Mouse (Mus musculus) forebrain, postnatal 0 days (tissue): ENCODE results near the gene Cnr2. TPM values are rescaled to one million over a fixed set of nuclear protein-coding genes. Genes with fewer than 3 reads are reported as not detected.

Experiments
- ATAC-seq: fragments of 200-750 bp; cut with Nextera tagmentation; 2 replicates; pipeline ENCODE4 v1.8.0; 2017; ENCODE audit warnings: mild to moderate bottlenecking, moderate library complexity
- DNase-seq: peaks from one replicate; pipeline ENCODE4 v3.0.0-alpha.2; 2015
- H3K27ac ChIP-seq: fragments of 300-500 bp; sonication (generic); 2 replicates; pipeline ENCODE4 v1.5.1; 2014; ENCODE audit warnings: low read depth, mild to moderate bottlenecking, antibody characterized with exemption, low read length, moderate library complexity, mixed read lengths
- H3K27me3 ChIP-seq: fragments of 300-500 bp; sonication (generic); 2 replicates; pipeline ENCODE4 v1.6.1; 2014; ENCODE audit warnings: mild to moderate bottlenecking, low read length, mixed read lengths; ENCODE audit not compliant: insufficient read depth
- H3K36me3 ChIP-seq: fragments of 300-500 bp; sonication (generic); 2 replicates; pipeline ENCODE4 v1.6.1; 2014; ENCODE audit warnings: mild to moderate bottlenecking, moderate library complexity; ENCODE audit not compliant: insufficient read depth
- H3K4me1 ChIP-seq: fragments of 300-500 bp; sonication (generic); 2 replicates; pipeline ENCODE4 v1.6.1; 2014; ENCODE audit warnings: antibody characterized with exemption; ENCODE audit not compliant: insufficient read depth
- H3K4me2 ChIP-seq: fragments of 300-500 bp; sonication (generic); 2 replicates; pipeline ENCODE4 v1.6.1; 2014; ENCODE audit warnings: low read depth, mild to moderate bottlenecking, moderate library complexity
- H3K4me3 ChIP-seq: fragments of 300-500 bp; sonication (generic); 2 replicates; pipeline ENCODE4 v1.5.1; 2014; ENCODE audit warnings: low read depth, low read length, mixed read lengths
- H3K9ac ChIP-seq: fragments of 300-500 bp; sonication (generic); 2 replicates; pipeline ENCODE4 v1.6.1; 2014; ENCODE audit warnings: mild to moderate bottlenecking
- H3K9me3 ChIP-seq: fragments of 300-500 bp; sonication (generic); 2 replicates; pipeline ENCODE4 v1.6.1; 2016; ENCODE audit warnings: low read length
- CTCF ChIP-seq: sonication (generic); IDR thresholded peaks from 2 replicates; pipeline ENCODE4 v1.5.1; 2016; ENCODE audit warnings: antibody characterized with exemption, control low read depth, low read depth
- WGBS: fragments of 180-500 bp; shearing (Covaris S2); extraction: QIAGEN DNeasy Blood & Tissue Kit; methylation state at CpG from one replicate; pipeline ENCODE4 v1.1.7; 2014; 5-methylcytosine and 5-hydroxymethylcytosine counted together
- polyA plus RNA-seq: library from polyadenylated mRNA; unstranded; fragments of >200 nt; fragmentation: Nextera tagmentation; extraction: Ambion mirVana; gene quantifications from 2 replicates; pipeline ENCODE4 v1.2.1, GENCODE M21; 2015
- total RNA-seq: library from RNA; depleted of rRNA; stranded (reverse); fragments of >200 nt; gene quantifications from 2 replicates; pipeline ENCODE4 v1.2.3, GENCODE M21; 2014

Gene Cnr2
- total and polyA plus RNA-seq, 2 experiments from 2014 or later = 0.17 to 0.24 TPM

GRCm38 (mm10) chr4:135906633-135907032 is 11.4 kb downstream of the Cnr2 start:
- Histone ChIP-seq H3K4me3 (no peak overlapping the region), H3K27ac (no peak overlapping the region), H3K36me3 (no peaks in the 10 kb centered on the region), H3K4me1 (no peaks in the 10 kb centered on the region), H3K27me3 (no peaks in the 10 kb centered on the region), H3K4me2 (no peak overlapping the region), H3K9me3 (no peaks in the 10 kb centered on the region), H3K9ac (no peak overlapping the region)
- ATAC-seq (no peak), DNase-seq (no peak)
- WGBS = 90% methylated on average over 3 of the region's 3 CpGs
- TF ChIP-seq CTCF = no peak

- ATAC-seq (no peak), DNase-seq (no peak)
- Histone ChIP-seq H3K27me3 (no peaks in the 10 kb centered on the region), H3K27ac (no peak overlapping the region), H3K9ac (no peak overlapping the region), H3K9me3 (no peaks in the 10 kb centered on the region), H3K36me3 (no peaks in the 10 kb centered on the region), H3K4me1 (no peaks in the 10 kb centered on the region), H3K4me2 (no peak overlapping the region), H3K4me3 (no peak overlapping the region)
- WGBS = 69% methylated on average over 13 of the region's 13 CpGs
- TF ChIP-seq CTCF = no peak
Measured at GRCm38 (mm10) chr4:135909326-135910066, 14.3 kb downstream of the Cnr2 start.

- no peak for TF ChIP-seq CTCF
- H3K4me2 ChIP-seq = no peak overlapping the region
- no peak overlapping the region for H3K4me3 ChIP-seq
- H3K9me3 ChIP-seq = no peaks in the 10 kb centered on the region
- DNase-seq = no peak
- H3K9ac ChIP-seq = no peak overlapping the region
- H3K27ac ChIP-seq = no peak overlapping the region
- WGBS = 70% methylated on average over 7 of the region's 7 CpGs
- H3K36me3 ChIP-seq = no peaks in the 10 kb centered on the region
- H3K27me3 ChIP-seq = no peaks in the 10 kb centered on the region
- no peaks in the 10 kb centered on the region for H3K4me1 ChIP-seq
- ATAC-seq = no peak
Measured at GRCm38 (mm10) chr4:135911531-135911930, 16.3 kb downstream of the Cnr2 start.

- DNase-seq (no peak), ATAC-seq (no peak)
- 38% methylated on average over 3 of the region's 3 CpGs for WGBS
- Histone ChIP-seq H3K4me2 (no peak overlapping the region), H3K4me1 (no peaks in the 10 kb centered on the region), H3K9me3 (no peaks in the 10 kb centered on the region), H3K36me3 (no peaks in the 10 kb centered on the region), H3K27me3 (no peaks in the 10 kb centered on the region), H3K4me3 (no peak overlapping the region), H3K9ac (no peak overlapping the region), H3K27ac (no peak overlapping the region)
- TF ChIP-seq CTCF = no peak
Measured at GRCm38 (mm10) chr4:135912164-135912563, 17.0 kb downstream of the Cnr2 start.

GRCm38 (mm10) chr4:135912835-135913234 is 17.6 kb downstream of the Cnr2 start:
- ATAC-seq (no peak), DNase-seq (no peak)
- H3K27me3 ChIP-seq = no peaks in the 10 kb centered on the region
- no peak overlapping the region for H3K9ac ChIP-seq
- H3K4me1 ChIP-seq = no peaks in the 10 kb centered on the region
- H3K36me3 ChIP-seq = no peaks in the 10 kb centered on the region
- H3K4me2 ChIP-seq = no peak overlapping the region
- H3K9me3 ChIP-seq = no peaks in the 10 kb centered on the region
- no peak overlapping the region for H3K27ac ChIP-seq
- TF ChIP-seq CTCF = no peak
- H3K4me3 ChIP-seq = no peak overlapping the region
- WGBS = 26% methylated on average over 3 of the region's 3 CpGs

- DNase-seq (no peak), ATAC-seq (no peak)
- Histone ChIP-seq H3K4me1 (no peaks in the 10 kb centered on the region), H3K27ac (no peak overlapping the region), H3K4me2 (no peak overlapping the region), H3K4me3 (no peak overlapping the region), H3K27me3 (no peaks in the 10 kb centered on the region), H3K9me3 (no peaks in the 10 kb centered on the region), H3K36me3 (no peaks in the 10 kb centered on the region), H3K9ac (no peak overlapping the region)
- WGBS = 77% methylated on average over 4 of the region's 4 CpGs
- no peak for TF ChIP-seq CTCF
Measured at GRCm38 (mm10) chr4:135913433-135913832, 18.2 kb downstream of the Cnr2 start.

- DNase-seq = no peak
- ATAC-seq = no peak
- H3K4me3 ChIP-seq = no peak overlapping the region
- peaks cover 7% of the 10 kb centered on the region; the same call in 1 of the 2 replicates for H3K4me1 ChIP-seq
- H3K4me2 ChIP-seq = no peak overlapping the region
- no peaks in the 10 kb centered on the region for H3K36me3 ChIP-seq
- H3K9ac ChIP-seq = no peak overlapping the region
- H3K27ac ChIP-seq = no peak overlapping the region
- WGBS = 89% methylated on average over 13 of the region's 13 CpGs
- H3K9me3 ChIP-seq = no peaks in the 10 kb centered on the region
- H3K27me3 ChIP-seq = no peaks in the 10 kb centered on the region
- TF ChIP-seq CTCF = no peak
Measured at GRCm38 (mm10) chr4:135918635-135919279, 23.6 kb downstream of the Cnr2 start.
